20 mouse cellular contexts compared by ENCODE assay signal in the genomic region with DNA sequence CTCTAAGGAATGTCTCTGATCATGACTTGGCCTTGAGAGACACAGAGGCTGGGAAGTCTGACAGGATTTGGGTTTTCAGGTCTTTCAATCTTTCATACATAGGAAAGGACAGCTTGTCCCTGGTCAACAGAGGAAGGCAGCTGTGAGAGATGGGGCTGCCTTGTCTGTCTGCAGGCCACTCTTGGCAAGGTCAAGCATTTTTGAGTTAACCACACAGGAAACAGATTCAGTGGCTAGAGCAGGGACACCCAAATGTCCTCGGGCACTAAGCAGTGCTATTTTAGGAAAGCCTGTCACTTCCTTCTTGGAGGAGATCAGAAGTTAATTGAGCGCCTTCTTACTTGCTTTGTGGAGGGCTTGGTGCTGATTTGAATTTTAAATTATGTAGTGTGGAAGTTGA. TPM values are rescaled to one million over a fixed set of nuclear protein-coding genes. Genes with fewer than 3 reads are reported as not detected.
DNase-seq lines count a peak whose midpoint lies in the region; ATAC-seq and TF ChIP-seq lines count a peak whose summit lies in the region.
"Had no signal": no experiment of that assay in that cellular context is flagged by ENCODE, and none has a peak within 500 bp of the region (broad histone marks: within the 10 kb centered on the region; RNA-seq: fewer than 3 reads in every experiment).

No protein-coding gene starts in this region.

- no peak overlapping the region for H3K9ac ChIP-seq in forebrain, embryonic 11.5 days (ENCODE audit: low read length)
- H3K9ac ChIP-seq in forebrain, embryonic 14.5 days (ENCODE audit: low read length), result no peak overlapping the region
- no peak overlapping the region for H3K9ac ChIP-seq in kidney, embryonic 15.5 days
- no peak overlapping the region for H3K9ac ChIP-seq in CH12.LX (ENCODE audit: insufficient read depth, low read depth)
- H3K9ac ChIP-seq: heart, embryonic 15.5 days; hindbrain, embryonic 14.5 days; lung, embryonic 14.5 days; midbrain, embryonic 12.5 days had no signal

- H3K36me3 ChIP-seq in forebrain, embryonic 11.5 days (ENCODE audit: control insufficient read depth, insufficient read depth, low read length), result no peaks in the 10 kb centered on the region
- no peaks in the 10 kb centered on the region for H3K36me3 ChIP-seq in forebrain, embryonic 14.5 days (ENCODE audit: control insufficient read depth, insufficient read depth, low read length)
- H3K36me3 ChIP-seq in kidney, embryonic 15.5 days, result no peaks in the 10 kb centered on the region
- H3K36me3 ChIP-seq in CH12.LX (replicated peaks in 1 of 2; ENCODE audit: control insufficient read depth in 1 of 2, insufficient read depth in 1 of 2, low read length in 1 of 2), result no peaks in the 10 kb centered on the region
- H3K36me3 ChIP-seq: heart, embryonic 15.5 days; midbrain, embryonic 12.5 days had no signal

- H3K4me1 ChIP-seq in forebrain, embryonic 11.5 days (replicated peaks; ENCODE audit: control insufficient read depth, insufficient read depth, low read length), result no peaks in the 10 kb centered on the region
- no peaks in the 10 kb centered on the region for H3K4me1 ChIP-seq in forebrain, embryonic 14.5 days (ENCODE audit: control insufficient read depth, insufficient read depth, low read length)
- H3K4me1 ChIP-seq in kidney, embryonic 15.5 days, result no peaks in the 10 kb centered on the region
- H3K4me1 ChIP-seq in CH12.LX (ENCODE audit: control insufficient read depth in 1 of 2, insufficient read depth in 2 of 2), result peaks cover 0 to 8% of the 10 kb centered on the region in 2 experiments; a peak in 2 of 4 replicates
- H3K4me1 ChIP-seq: midbrain, embryonic 12.5 days had no signal

- no peak overlapping the region for H3K4me3 ChIP-seq in forebrain, embryonic 11.5 days (ENCODE audit: low read depth, low read length)
- H3K4me3 ChIP-seq in forebrain, embryonic 14.5 days (ENCODE audit: low read depth, low read length), result no peak overlapping the region
- no peak overlapping the region for H3K4me3 ChIP-seq in kidney, embryonic 15.5 days (replicated peaks)
- no peak overlapping the region for H3K4me3 ChIP-seq in CH12.LX (replicated peaks in 1 of 3; ENCODE audit: low read depth in 2 of 3, low read length in 2 of 3, poor library complexity in 1 of 3)
- H3K4me3 ChIP-seq: heart, embryonic 15.5 days; midbrain, embryonic 12.5 days had no signal

- 58% methylated on average over 2 of the region's 2 CpGs for WGBS in forebrain, embryonic 11.5 days
- WGBS in forebrain, embryonic 14.5 days, result 64% methylated on average over 2 of the region's 2 CpGs
- 51% methylated on average over 2 of the region's 2 CpGs for WGBS in kidney, embryonic 15.5 days

- DNase-seq in forebrain, embryonic 11.5 days (ENCODE audit: low spot score), result peak; percentile 6
- DNase-seq in forebrain, embryonic 14.5 days (ENCODE audit: low spot score), result no peak
- peak; percentile 25 for DNase-seq in kidney, postnatal 14 days
- DNase-seq in CH12.LX (ENCODE audit: extremely low read depth), result no peak
- DNase-seq in spleen, postnatal 10 days (ENCODE audit: low spot score in 2 of 2), result no peak
- DNase-seq: adrenal gland, adult 8-10 months; B cell, adult 2 months; cerebellum, adult 8-10 months; embryo, embryonic 11 days; gastrocnemius, postnatal 14 days; kidney, adult 8-10 months; liver; lung, embryonic 14.5 days; thymus, postnatal 36 days had no signal

- dilution Hi-C loops in CH12.LX (cut with MboI; ENCODE audit: extremely low pct_ligation_motif_present, extremely low pct_unique_long_range_greater_than_20kb, low sequenced_read_pairs), result no loop called here

- in situ Hi-C loops in CH12.LX (cut with MboI; ENCODE audit: low pct_ligation_motif_present, low pct_unique_long_range_greater_than_20kb, low sequenced_read_pairs), result no loop called here

- no peaks in the 10 kb centered on the region for H3K27me3 ChIP-seq in forebrain, embryonic 11.5 days (ENCODE audit: control insufficient read depth, insufficient read depth, low read length)
- no peaks in the 10 kb centered on the region for H3K27me3 ChIP-seq in forebrain, embryonic 14.5 days (replicated peaks; ENCODE audit: control insufficient read depth, insufficient read depth, low read length)
- no peaks in the 10 kb centered on the region for H3K27me3 ChIP-seq in kidney, embryonic 15.5 days
- no peaks in the 10 kb centered on the region for H3K27me3 ChIP-seq in CH12.LX (replicated peaks)
- H3K27me3 ChIP-seq: heart, embryonic 15.5 days; midbrain, embryonic 12.5 days had no signal

- H3K9me3 ChIP-seq in forebrain, embryonic 11.5 days (ENCODE audit: control insufficient read depth, low read length), result no peaks in the 10 kb centered on the region
- no peaks in the 10 kb centered on the region for H3K9me3 ChIP-seq in forebrain, embryonic 14.5 days (replicated peaks; ENCODE audit: control insufficient read depth, low read length)
- H3K9me3 ChIP-seq in kidney, embryonic 15.5 days (replicated peaks), result no peaks in the 10 kb centered on the region
- H3K9me3 ChIP-seq in CH12.LX (replicated peaks; ENCODE audit: low read length), result no peaks in the 10 kb centered on the region
- H3K9me3 ChIP-seq: heart, embryonic 15.5 days; midbrain, embryonic 12.5 days had no signal

- ATAC-seq in forebrain, embryonic 11.5 days (replicated peaks; ENCODE audit: low FRiP score), result no peak
- ATAC-seq in forebrain, embryonic 14.5 days, result no peak
- ATAC-seq in kidney, embryonic 15.5 days (replicated peaks; ENCODE audit: low FRiP score), result no peak
- ATAC-seq in megakaryocyte, adult 5-6 weeks (ENCODE audit: poor library complexity, severe bottlenecking), result peak; percentile 27; the same call in 1 of the 2 replicates
- ATAC-seq in frontal cortex, adult (ENCODE audit: low TSS enrichment), result no peak

- no peak for TF ChIP-seq POLR2A in CH12.LX (IDR thresholded peaks at IDR 0.05; ENCODE audit: low read depth, low read length)

- H3K4me2 ChIP-seq in forebrain, embryonic 11.5 days (ENCODE audit: low read depth, low read length, severe bottlenecking), result no peak overlapping the region
- no peak overlapping the region for H3K4me2 ChIP-seq in forebrain, embryonic 14.5 days (ENCODE audit: low read length)
- no peak overlapping the region for H3K4me2 ChIP-seq in kidney, embryonic 15.5 days
- no peak overlapping the region for H3K4me2 ChIP-seq in CH12.LX (ENCODE audit: insufficient read depth, low read depth, poor library complexity, severe bottlenecking)
- H3K4me2 ChIP-seq: heart, embryonic 15.5 days; hindbrain, embryonic 14.5 days; lung, embryonic 14.5 days; midbrain, embryonic 12.5 days had no signal

- H3K79me2 ChIP-seq in CH12.LX (replicated peaks; ENCODE audit: control insufficient read depth, extremely low read depth, insufficient read depth, poor library complexity, severe bottlenecking), result no peaks in the 10 kb centered on the region

- no peak for TF ChIP-seq RAD21 in CH12.LX (IDR thresholded peaks at IDR 0.05; ENCODE audit: low read depth, low read length)

- TF ChIP-seq EP300 in CH12.LX (IDR thresholded peaks at IDR 0.05; ENCODE audit: low read length), result no peak

- TF ChIP-seq CTCF in CH12.LX (conservative IDR thresholded peaks at IDR 0.05 in 1 of 2, IDR thresholded peaks at IDR 0.05 in 1 of 2; ENCODE audit: low read depth in 2 of 2, low read length in 2 of 2), result no peak

- no peak overlapping the region for H3K27ac ChIP-seq in forebrain, embryonic 11.5 days (ENCODE audit: low read depth, low read length)
- no peak overlapping the region for H3K27ac ChIP-seq in forebrain, embryonic 14.5 days (ENCODE audit: low read depth, low read length)
- no peak overlapping the region for H3K27ac ChIP-seq in kidney, embryonic 15.5 days
- H3K27ac ChIP-seq in CH12.LX (ENCODE audit: insufficient read depth, low read depth), result no peak overlapping the region
- H3K27ac ChIP-seq: heart, embryonic 15.5 days; hindbrain, embryonic 14.5 days; midbrain, embryonic 12.5 days had no signal

TF ChIP-seq in CH12.LX, 34 proteins besides CTCF, POLR2A, EP300 and RAD21:
- TF ChIP-seq E2F4 (IDR thresholded peaks at IDR 0.05; ENCODE audit: insufficient replicate concordance, low read depth, low read length) (no peak), MEF2A (IDR thresholded peaks at IDR 0.05; ENCODE audit: borderline replicate concordance, low read depth, low read length) (peak; percentile 27; the same call in 1 of the 2 replicates), ZNF384 (IDR thresholded peaks at IDR 0.05; ENCODE audit: low read depth, low read length) (no peak)
TF ChIP-seq in CH12.LX: peak in this region for 1.

RNA-seq across cellular contexts. Expression of gene Mex3b, which starts 38.9 kb away (rescaled TPM):
- 36.0 and 42.7 TPM in 2 replicates for polyA plus RNA-seq in forebrain, embryonic 11.5 days (2014; fragmentation: Nextera tagmentation; extraction: Ambion mirVana)
- polyA plus RNA-seq in forebrain, embryonic 14.5 days (2014; fragmentation: Nextera tagmentation; extraction: Ambion mirVana), result 53.1 and 54.2 TPM in 2 replicates
- polyA plus RNA-seq in kidney, embryonic 15.5 days (2015; fragmentation: Nextera tagmentation; extraction: Ambion mirVana), result 11.1 and 11.3 TPM in 2 replicates
- total RNA-seq in CH12.LX (2012; rRNA removed) (0.50 and 0.59 TPM in 2 replicates), CH12.LX (2014; rRNA removed) (1.9 and 2.1 TPM in 2 replicates)
- polyA plus RNA-seq in CH12.LX (2012; ENCODE audit: insufficient read length, low read depth), result 2.3 and 2.5 TPM in 2 replicates
- 2.5 and 3.7 TPM in 2 replicates for total RNA-seq in megakaryocyte, adult 5-6 weeks (2015)
- total RNA-seq in megakaryocyte, adult 5-6 weeks (2017), result 3.9 and 5.2 TPM in 2 replicates

Comparison
In these comparisons a context has a peak if more than half of its experiments do, and no peak if none do; other contexts are left out.
1. DNase-seq: peak in forebrain, embryonic 11.5 days (single experiment) and kidney, postnatal 14 days (single experiment); none in forebrain, embryonic 14.5 days (single experiment), CH12.LX (single experiment) and spleen, postnatal 10 days (0 of 2).